Mouse (Mus musculus) ovary, postnatal 36 days (tissue): ENCODE data around the gene Ppard.
"Not testable (repeated sequence)": the region's sequence is repeated elsewhere in the genome, so short reads cannot be mapped to it uniquely, and the experiment has no call there.

ENCODE experiments used
- DNase-seq: peaks from one replicate; pipeline ENCODE4 v3.0.0; 2022; ENCODE audit warnings: low spot score, mixed read lengths

The Ppard gene

DNA sequence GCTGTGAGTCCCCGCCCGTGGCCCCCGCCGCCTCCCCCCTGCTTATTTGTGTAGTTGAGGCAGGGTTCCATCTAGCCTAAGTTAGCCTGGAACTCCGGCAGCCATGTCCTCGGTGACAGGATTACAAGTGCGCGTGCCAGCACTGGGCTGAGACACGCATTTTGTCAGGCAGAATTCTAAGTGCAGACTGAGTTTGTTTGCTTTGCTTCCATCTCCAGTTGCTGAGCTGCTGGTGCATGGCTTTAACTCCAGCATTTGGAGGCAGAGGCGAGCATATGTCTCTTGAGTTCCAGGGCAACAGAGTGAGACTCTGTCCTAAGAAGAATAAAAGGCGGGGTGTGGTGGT is 81.4 kb downstream of the Ppard start:
- DNase-seq: no peak

- DNase-seq: no peak
Measured at GRCm38 (mm10) chr17:28315611-28316160, 83.2 kb downstream of the Ppard start.

- DNase-seq: no peak
Measured at GRCm38 (mm10) chr17:28316476-28316875, 84.0 kb downstream of the Ppard start.

- no peak for DNase-seq
Measured at GRCm38 (mm10) chr17:28317091-28317490, 84.6 kb downstream of the Ppard start.

GRCm38 (mm10) chr17:28317725-28318124 is 85.2 kb downstream of the Ppard start:
- no peak for DNase-seq

GRCm38 (mm10) chr17:28321700-28322099 is 89.2 kb downstream of the Ppard start:
- no peak for DNase-seq

DNA sequence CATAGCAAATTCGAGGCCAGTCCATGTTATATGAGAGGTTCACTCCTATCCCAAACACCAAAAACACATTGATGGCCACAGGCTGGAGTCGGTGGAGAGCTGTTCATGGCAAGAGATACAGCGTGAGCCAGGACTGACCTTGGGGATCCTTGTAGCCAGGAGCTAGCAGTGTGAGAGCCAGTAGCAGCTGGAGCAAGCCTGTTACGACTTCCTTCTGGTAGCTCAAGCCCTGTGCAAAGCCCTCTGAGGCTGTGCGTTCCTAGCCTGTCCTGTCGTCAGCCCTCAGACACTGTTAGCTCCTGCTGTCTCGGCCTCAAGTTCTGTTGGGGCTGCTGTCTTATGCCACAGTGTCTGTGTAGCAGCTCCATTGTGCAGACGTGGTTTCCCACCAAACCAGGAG is 91.3 kb downstream of the Ppard start:
- DNase-seq: no peak

- DNase-seq: not testable (repeated sequence)
Measured at GRCm38 (mm10) chr17:28324416-28324815, 91.9 kb downstream of the Ppard start.

DNA sequence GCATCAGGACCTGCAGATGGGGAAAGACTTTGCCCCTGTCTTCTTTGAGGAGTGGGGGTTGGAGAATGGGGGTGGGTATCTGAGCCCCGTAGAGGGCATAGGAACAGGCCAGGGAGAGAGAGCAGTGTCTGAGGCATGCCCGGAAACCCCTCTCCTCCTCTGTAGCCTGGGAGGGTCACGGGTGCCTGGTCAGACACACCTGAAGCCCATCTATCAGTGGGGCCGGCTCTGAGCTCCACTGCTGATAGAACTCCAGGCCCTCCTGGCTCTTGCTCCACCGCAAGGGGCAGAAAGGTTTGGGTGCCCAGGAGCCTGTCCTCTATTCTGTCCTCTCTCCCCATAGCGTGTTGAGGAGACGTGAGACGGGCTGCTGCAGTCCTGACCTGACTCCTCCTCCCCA is 93.3 kb downstream of the Ppard start:
- no peak for DNase-seq

- no peak for DNase-seq
Measured at GRCm38 (mm10) chr17:28326951-28327350, 94.5 kb downstream of the Ppard start.

GRCm38 (mm10) chr17:28327673-28328325 is 95.3 kb downstream of the Ppard start:
- DNase-seq: no peak

DNA sequence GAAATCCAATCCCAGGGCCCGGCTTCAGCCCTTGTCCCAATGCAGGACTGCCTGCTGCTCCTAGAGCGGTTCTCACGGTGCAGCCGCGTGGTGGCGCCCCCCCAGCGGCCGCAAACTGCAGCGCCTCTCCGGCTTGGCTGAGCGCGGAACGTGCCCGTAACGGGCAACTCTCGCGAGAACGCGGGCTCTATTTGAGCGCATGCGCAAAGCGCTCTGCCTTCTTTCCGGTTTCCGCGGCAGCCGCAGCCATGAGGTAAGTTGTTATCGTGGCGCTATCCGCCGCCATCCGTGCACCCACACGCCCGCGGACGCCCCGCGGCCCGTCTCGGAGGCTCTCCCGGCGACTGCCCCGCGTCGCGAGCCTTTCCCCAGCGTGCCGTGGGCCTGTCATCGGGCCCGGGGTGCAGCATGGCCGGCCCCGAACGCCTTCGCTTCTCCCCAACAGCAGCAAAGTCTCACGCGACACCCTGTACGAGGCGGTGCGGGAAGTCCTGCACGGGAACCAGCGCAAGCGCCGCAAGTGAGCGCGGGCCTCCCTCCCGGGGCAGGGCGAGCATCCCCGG is 95.9 kb downstream of the Ppard start, which contains the start of gene Rpl10a:
Gene Rpl10a (plus strand): TSS at position 106 of the 563 bp plus-strand sequence.
- DNase-seq: peak; percentile 98

- peak; percentile 41 for DNase-seq
Measured at GRCm38 (mm10) chr17:28328946-28329345, 96.4 kb downstream of the Ppard start.

DNA sequence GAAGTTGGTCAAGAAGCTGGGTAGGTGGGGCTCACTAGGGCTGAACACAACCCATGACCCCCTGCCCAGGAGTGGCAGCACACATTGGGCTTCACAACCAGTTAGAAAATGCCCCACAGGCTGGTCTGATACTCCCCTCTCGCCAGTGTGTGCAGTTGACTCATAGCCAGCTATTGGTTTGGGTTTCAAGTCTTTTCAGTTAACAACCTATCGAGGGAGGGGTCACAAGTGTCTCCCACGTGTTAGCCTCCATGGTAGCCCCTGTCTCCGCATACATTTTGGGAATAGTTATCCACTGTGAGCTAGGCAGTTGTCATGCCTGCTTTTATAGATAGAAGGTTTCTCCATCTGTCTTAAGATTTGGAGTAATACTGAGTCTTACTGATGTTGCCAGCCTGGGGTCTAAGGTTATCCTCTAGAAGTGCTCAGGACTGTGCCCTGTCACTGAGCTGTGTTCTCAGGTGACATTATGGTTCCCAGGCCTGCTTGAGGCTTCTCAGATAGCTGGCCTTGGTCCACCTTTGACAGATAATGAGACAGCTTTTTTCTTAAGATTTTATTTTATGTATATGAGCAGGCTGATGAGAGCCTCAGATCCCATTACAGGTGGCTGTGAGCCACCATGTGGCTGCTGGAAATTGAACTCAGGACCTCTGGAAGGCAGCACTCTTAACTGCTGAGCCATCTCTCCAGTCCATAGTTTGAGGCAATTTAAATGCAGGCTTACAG is 97.2 kb downstream of the Ppard start:
- no peak for DNase-seq

DNA sequence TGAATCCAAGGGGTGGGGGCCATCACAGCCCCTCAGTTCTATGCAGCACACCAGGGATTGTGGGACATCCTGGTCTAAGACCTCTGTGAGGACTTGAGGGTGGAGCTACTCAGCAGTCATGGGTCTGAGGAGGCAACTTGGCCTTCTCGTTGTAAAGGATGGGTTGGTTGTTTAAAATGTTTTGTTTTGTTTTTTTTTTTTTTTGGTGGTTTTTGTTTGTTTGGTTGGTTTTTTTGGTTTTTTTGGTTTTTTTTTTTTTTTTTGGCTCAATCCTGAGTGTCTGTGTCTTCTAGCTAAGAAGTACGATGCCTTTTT is 97.7 kb downstream of the Ppard start:
- no peak for DNase-seq

GRCm38 (mm10) chr17:28330590-28330989 is 98.1 kb downstream of the Ppard start:
- not testable (repeated sequence) for DNase-seq

GRCm38 (mm10) chr17:28331241-28332112 is 99.0 kb downstream of the Ppard start:
- DNase-seq: no peak

DNA sequence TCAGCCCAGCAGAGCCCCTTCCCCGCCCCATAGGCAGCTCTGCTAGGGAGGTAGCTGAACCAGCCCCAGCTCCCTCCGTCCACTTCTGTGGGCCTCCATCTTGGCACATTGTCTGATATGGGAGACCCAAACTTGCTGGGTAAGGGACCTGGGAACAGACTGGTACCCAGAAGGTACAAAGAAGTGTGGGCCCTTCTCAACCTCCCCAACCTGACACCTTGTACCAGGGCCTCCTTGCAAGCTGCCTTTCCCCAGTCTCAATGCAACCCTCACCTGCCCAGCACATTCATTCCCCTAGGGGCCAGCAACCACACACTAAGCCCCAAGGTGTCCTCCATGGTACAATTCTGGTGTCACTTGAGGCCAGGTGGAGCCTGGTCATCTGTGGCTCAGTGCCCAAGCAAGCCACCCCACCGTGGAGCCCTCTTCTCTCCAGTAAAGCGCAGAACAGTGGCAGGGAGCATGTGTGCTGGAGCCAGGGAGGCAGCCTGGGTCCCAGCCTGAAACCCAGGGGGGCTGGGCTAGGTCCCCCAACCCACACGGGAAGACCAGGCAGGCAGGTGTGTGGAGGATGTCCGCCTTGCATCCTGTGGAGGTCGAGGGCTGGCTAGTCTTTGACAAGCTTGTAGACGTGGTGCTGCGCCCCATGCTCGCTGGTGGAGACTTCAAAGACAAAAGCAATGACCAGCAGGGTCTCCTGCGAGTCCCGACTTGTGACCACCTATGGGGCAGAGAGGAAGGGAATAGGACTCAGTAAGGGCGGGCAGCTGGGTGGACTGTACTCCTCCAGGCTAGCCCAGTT is 99.8 kb downstream of the Ppard start:
- DNase-seq: no peak

- DNase-seq: no peak
Measured at GRCm38 (mm10) chr17:28332915-28333546, 100.5 kb downstream of the Ppard start.

DNA sequence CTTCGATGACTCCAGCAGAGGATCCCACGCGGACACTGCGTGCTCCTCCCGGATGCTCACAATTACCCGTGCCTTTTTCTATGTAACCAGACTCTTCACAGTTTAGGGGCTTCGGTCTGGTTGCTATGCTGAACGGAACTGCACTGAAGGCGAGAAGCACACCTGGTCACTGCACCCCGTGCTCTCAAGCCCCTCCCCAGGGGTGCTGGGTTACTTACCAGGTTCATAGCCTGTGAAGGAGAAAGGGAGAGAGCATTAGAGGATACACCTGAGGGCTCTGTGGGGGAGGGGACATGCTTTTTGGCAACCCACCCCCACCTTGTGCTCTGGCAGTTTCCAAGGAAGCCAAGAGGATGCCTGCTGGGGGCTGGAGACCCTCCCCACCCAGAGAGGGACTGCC is 102.8 kb downstream of the Ppard start:
- no peak for DNase-seq

- DNase-seq: no peak
Measured at GRCm38 (mm10) chr17:28337547-28337946, 105.0 kb downstream of the Ppard start.
